Mouse (Mus musculus) ovary, adult 2 months (tissue): ENCODE results near the gene Lilr4b. TPM values are rescaled to one million over a fixed set of nuclear protein-coding genes. Genes with fewer than 3 reads are reported as not detected.

Experiments used
- polyA plus RNA-seq: library from polyadenylated mRNA; depleted of rRNA; stranded (reverse); fragments of >200 nt; gene quantifications from 2 replicates; pipeline ENCODE4 v1.2.3, GENCODE M21; 2012; rRNA removed

The Lilr4b gene
- 1.4 and 2.5 TPM in 2 replicates for polyA plus RNA-seq

DNA sequence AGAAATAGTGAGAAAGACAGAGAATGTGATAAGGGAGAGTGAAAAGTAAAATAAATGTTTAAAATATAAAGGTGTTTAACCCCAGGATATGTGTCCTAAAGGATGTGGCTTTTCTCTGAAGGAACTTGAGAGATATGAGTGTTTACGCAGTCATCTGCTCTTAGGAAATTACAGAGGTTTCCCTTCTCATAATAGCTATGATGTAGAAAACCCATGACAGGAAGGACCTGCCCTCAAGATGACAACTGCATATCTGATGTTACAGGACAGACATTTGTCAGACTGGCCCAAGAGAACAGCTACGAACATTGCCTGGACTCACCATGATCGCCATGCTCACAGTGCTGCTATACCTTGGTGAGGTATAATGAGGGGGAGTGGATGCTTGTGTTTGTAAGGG lies at the start of gene Lilr4b, which contains the start of gene Gm49339:
Lilr4b (plus strand) TSS at position 236 of the 400 bp plus-strand sequence.
Gm49339 (plus strand) TSS at position 216 of the 400 bp plus-strand sequence.

DNA sequence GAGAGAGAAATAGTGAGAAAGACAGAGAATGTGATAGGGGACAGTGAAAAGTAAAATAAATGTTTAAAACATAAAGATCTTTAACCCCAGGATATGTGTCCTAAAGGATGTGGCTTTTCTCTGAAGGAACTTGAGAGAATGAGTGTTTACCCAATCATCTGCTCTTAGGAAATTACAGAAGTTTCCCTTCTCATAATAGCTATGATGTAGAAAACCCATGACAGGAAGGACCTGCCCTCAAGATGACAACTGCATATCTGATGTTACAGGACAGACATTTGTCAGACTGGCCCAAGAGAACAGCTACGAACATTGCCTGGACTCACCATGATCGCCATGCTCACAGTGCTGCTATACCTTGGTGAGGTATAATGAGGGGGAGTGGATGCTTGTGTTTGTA lies 10.3 kb downstream of the Lilr4b start, which contains the start of gene Lilrb4a:
Lilrb4a (plus strand) TSS at position 266 of the 400 bp plus-strand sequence.

Other genes starting within 250 kb of the Lilr4b start
- 2.9 and 4.4 TPM in 2 replicates for gene Gm49339, start within 50 bp of the Lilr4b start, polyA plus RNA-seq
- 1.3 and 1.8 TPM in 2 replicates for gene Lilrb4a, start 10.3 kb downstream of the Lilr4b start, polyA plus RNA-seq
- 0.87 TPM in 1 of 2 replicates, not detected in the other for gene Fam162b, start 109.9 kb downstream of the Lilr4b start, polyA plus RNA-seq
- gene Gprc6a, start 150.8 kb downstream of the Lilr4b start, polyA plus RNA-seq, result not detected in 2 replicates
- gene Rfx6, start 197.1 kb downstream of the Lilr4b start, polyA plus RNA-seq, result not detected in 2 replicates